ENCODE assay signal across 21 mouse cellular contexts in genomic region chr5:57921140-57921539, GRCm38 (mm10).
DNase-seq lines count a peak whose midpoint lies in the region; ATAC-seq and TF ChIP-seq lines count a peak whose summit lies in the region.
"Had no signal": no experiment of that assay in that cellular context is flagged by ENCODE, and none has a peak within 500 bp of the region (broad histone marks: within the 10 kb centered on the region; RNA-seq: fewer than 3 reads in every experiment).

No protein-coding gene starts in this region.

- TF ChIP-seq POLR2A in limb, embryonic 14.5 days (IDR thresholded peaks at IDR 0.05; ENCODE audit: borderline replicate concordance, extremely low read depth, insufficient read depth, insufficient read length): no peak

- DNase-seq in embryonic facial prominence, embryonic 14.5 days (ENCODE audit: low spot score): peak; percentile 38
- DNase-seq in embryonic facial prominence, embryonic 10.5 days (ENCODE audit: low spot score): no peak
- no peak for DNase-seq in limb, embryonic 10.5 days (ENCODE audit: low spot score)
- DNase-seq in limb, embryonic 14.5 days (ENCODE audit: low spot score): peak; percentile 46
- DNase-seq in frontal cortex, postnatal 10 days (ENCODE audit: low spot score in 2 of 2): no peak
- DNase-seq: adrenal gland, adult 2 months; adrenal gland, adult 8-10 months; adrenal gland, postnatal 10 days; adrenal gland, postnatal 14 days; adrenal gland, postnatal 25 days; adrenal gland, postnatal 36 days; B cell, adult 2 months; cerebellum, adult 11 months; cerebellum, adult 11-12 months; cerebellum, adult 18-20 months had no signal

- 57% methylated on average over 5 of the region's 5 CpGs for WGBS in embryonic facial prominence, embryonic 14.5 days
- WGBS in embryonic facial prominence, embryonic 10.5 days: 83% methylated on average over 5 of the region's 5 CpGs
- 36% methylated on average over 5 of the region's 5 CpGs for WGBS in limb, embryonic 13.5 days
- 89% methylated on average over 5 of the region's 5 CpGs for WGBS in limb, embryonic 10.5 days
- WGBS in limb, embryonic 14.5 days: 46% methylated on average over 5 of the region's 5 CpGs

- H3K27ac ChIP-seq in embryonic facial prominence, embryonic 14.5 days (replicated peaks; ENCODE audit: low read depth, low read length): no peak overlapping the region
- H3K27ac ChIP-seq in embryonic facial prominence, embryonic 10.5 days (replicated peaks): no peak overlapping the region
- H3K27ac ChIP-seq in limb, embryonic 13.5 days: no peak overlapping the region
- H3K27ac ChIP-seq in limb, embryonic 10.5 days: no peak overlapping the region
- H3K27ac ChIP-seq in limb, embryonic 14.5 days (replicated peaks; ENCODE audit: low read depth, low read length): no peak overlapping the region

- no peaks in the 10 kb centered on the region for H3K27me3 ChIP-seq in embryonic facial prominence, embryonic 14.5 days (replicated peaks; ENCODE audit: control insufficient read depth, insufficient read depth, low read length)
- no peaks in the 10 kb centered on the region for H3K27me3 ChIP-seq in embryonic facial prominence, embryonic 10.5 days (replicated peaks; ENCODE audit: low read depth, poor library complexity, severe bottlenecking)
- no peaks in the 10 kb centered on the region for H3K27me3 ChIP-seq in limb, embryonic 13.5 days
- H3K27me3 ChIP-seq in limb, embryonic 10.5 days (ENCODE audit: low read depth, poor library complexity, severe bottlenecking): no peaks in the 10 kb centered on the region
- no peaks in the 10 kb centered on the region for H3K27me3 ChIP-seq in limb, embryonic 14.5 days (ENCODE audit: control insufficient read depth, insufficient read depth, low read length)
- H3K27me3 ChIP-seq: CH12.LX, Patski had no signal

- H3K4me1 ChIP-seq in embryonic facial prominence, embryonic 14.5 days (ENCODE audit: control insufficient read depth, insufficient read depth, low read length): no peaks in the 10 kb centered on the region
- H3K4me1 ChIP-seq in embryonic facial prominence, embryonic 10.5 days: no peaks in the 10 kb centered on the region
- peaks cover 7% of the 10 kb centered on the region; the same call in 1 of the 2 replicates for H3K4me1 ChIP-seq in limb, embryonic 13.5 days
- H3K4me1 ChIP-seq in limb, embryonic 10.5 days: no peaks in the 10 kb centered on the region
- H3K4me1 ChIP-seq in limb, embryonic 14.5 days (ENCODE audit: control insufficient read depth, insufficient read depth, low read length): no peaks in the 10 kb centered on the region

- no peak for ATAC-seq in embryonic facial prominence, embryonic 14.5 days (ENCODE audit: low read depth)
- ATAC-seq in limb, embryonic 13.5 days (ENCODE audit: low FRiP score, low read depth): peak; percentile 80
- ATAC-seq in limb, embryonic 14.5 days (ENCODE audit: low FRiP score, low read depth): peak; percentile 60; the same call in 1 of the 2 replicates
- ATAC-seq: activated CD4-positive, CD25-positive, alpha-beta regulatory T cell, adult 4 months; CD4-positive, CD25-positive, alpha-beta regulatory T cell, adult 4 months; Patski had no signal

- no peak overlapping the region for H3K4me2 ChIP-seq in embryonic facial prominence, embryonic 14.5 days (ENCODE audit: low read depth, low read length)
- no peak overlapping the region for H3K4me2 ChIP-seq in limb, embryonic 13.5 days (replicated peaks)
- no peak overlapping the region for H3K4me2 ChIP-seq in limb, embryonic 14.5 days (replicated peaks; ENCODE audit: low read depth, low read length, severe bottlenecking)

- H3K9ac ChIP-seq in embryonic facial prominence, embryonic 14.5 days (ENCODE audit: low read depth, low read length): no peak overlapping the region
- no peak overlapping the region for H3K9ac ChIP-seq in limb, embryonic 13.5 days
- H3K9ac ChIP-seq in limb, embryonic 14.5 days (ENCODE audit: low read depth, low read length, severe bottlenecking): no peak overlapping the region

- no peaks in the 10 kb centered on the region for H3K9me3 ChIP-seq in embryonic facial prominence, embryonic 14.5 days (ENCODE audit: control insufficient read depth, low read length)
- no peaks in the 10 kb centered on the region for H3K9me3 ChIP-seq in embryonic facial prominence, embryonic 10.5 days
- H3K9me3 ChIP-seq in limb, embryonic 13.5 days: no peaks in the 10 kb centered on the region
- H3K9me3 ChIP-seq in limb, embryonic 10.5 days (replicated peaks): no peaks in the 10 kb centered on the region
- H3K9me3 ChIP-seq in limb, embryonic 14.5 days (ENCODE audit: control insufficient read depth, low read length): no peaks in the 10 kb centered on the region
- H3K9me3 ChIP-seq: G1E had no signal

- H3K4me3 ChIP-seq in embryonic facial prominence, embryonic 14.5 days (ENCODE audit: low read depth, low read length): no peak overlapping the region
- no peak overlapping the region for H3K4me3 ChIP-seq in embryonic facial prominence, embryonic 10.5 days
- H3K4me3 ChIP-seq in limb, embryonic 13.5 days: no peak overlapping the region
- H3K4me3 ChIP-seq in limb, embryonic 10.5 days: no peak overlapping the region
- H3K4me3 ChIP-seq in limb, embryonic 14.5 days (replicated peaks; ENCODE audit: low read length): no peak overlapping the region

- H3K36me3 ChIP-seq in embryonic facial prominence, embryonic 14.5 days (ENCODE audit: control insufficient read depth, insufficient read depth, low read length): no peaks in the 10 kb centered on the region
- no peaks in the 10 kb centered on the region for H3K36me3 ChIP-seq in embryonic facial prominence, embryonic 10.5 days (replicated peaks)
- H3K36me3 ChIP-seq in limb, embryonic 13.5 days: no peaks in the 10 kb centered on the region
- H3K36me3 ChIP-seq in limb, embryonic 10.5 days: no peaks in the 10 kb centered on the region
- H3K36me3 ChIP-seq in limb, embryonic 14.5 days (ENCODE audit: control insufficient read depth, insufficient read depth, low read length): no peaks in the 10 kb centered on the region
- H3K36me3 ChIP-seq: G1E had no signal

Comparison
In these comparisons a context has a peak if more than half of its experiments do, and no peak if none do; other contexts are left out.
1. DNase-seq: peak in embryonic facial prominence, embryonic 14.5 days (single experiment) and limb, embryonic 14.5 days (single experiment); none in embryonic facial prominence, embryonic 10.5 days (single experiment), limb, embryonic 10.5 days (single experiment) and frontal cortex, postnatal 10 days (0 of 2).